Mouse (Mus musculus) thymus, adult 2 months (tissue): ENCODE data around the gene Lrrc23.

Experiments used
- CTCF ChIP-seq: fragments of 200-500 bp; IDR thresholded peaks from 2 replicates; pipeline ENCODE4 v1.5.1; 2012; ENCODE audit warnings: mild to moderate bottlenecking, control low read depth, low read length, moderate library complexity, borderline replicate concordance; ENCODE audit not compliant: control insufficient read depth, poor library complexity, insufficient read depth; ENCODE audit errors: extremely low read depth
- POLR2A ChIP-seq: fragments of 200-500 bp; IDR thresholded peaks from 2 replicates; pipeline ENCODE4 v1.6.1; 2012; ENCODE audit warnings: mild to moderate bottlenecking, low read length, control low read depth, moderate library complexity; ENCODE audit not compliant: control insufficient read depth, poor library complexity, insufficient read depth; ENCODE audit errors: extremely low read depth

- TF ChIP-seq CTCF (no peak), POLR2A (no peak)
Observed at GRCm38 (mm10) chr6:124803061-124803460, 23.5 kb upstream of the Lrrc23 start.
